Mouse (Mus musculus) limb, embryonic 13.5 days (tissue): ENCODE measurements around the gene Cacna2d4. TPM values are rescaled to one million over a fixed set of nuclear protein-coding genes. Genes with fewer than 3 reads are reported as not detected.
A peak's percentile ranks its signal among the peaks of the same experiment; 100 is the strongest.

Source experiments
- ATAC-seq: fragments of 200-750 bp; cut with Nextera tagmentation; 2 replicates; pipeline ENCODE4 v1.8.0; 2017; ENCODE audit warnings: low read depth, moderate number of reproducible peaks, moderate TSS enrichment; ENCODE audit not compliant: low FRiP score
- H3K27ac ChIP-seq: fragments of 300-500 bp; sonication (generic); 2 replicates; pipeline ENCODE4 v1.5.1; 2015; ENCODE audit warnings: inconsistent platforms, mild to moderate bottlenecking, moderate library complexity
- H3K27me3 ChIP-seq: fragments of 300-500 bp; sonication (generic); 2 replicates; pipeline ENCODE4 v1.6.1; 2015; ENCODE audit warnings: mild to moderate bottlenecking, inconsistent platforms
- H3K36me3 ChIP-seq: fragments of 300-500 bp; sonication (generic); 2 replicates; pipeline ENCODE4 v1.6.1; 2015; ENCODE audit warnings: inconsistent platforms, mild to moderate bottlenecking, moderate library complexity
- H3K4me1 ChIP-seq: fragments of 300-500 bp; sonication (generic); 2 replicates; pipeline ENCODE4 v1.6.1; 2015; ENCODE audit warnings: inconsistent platforms
- H3K4me2 ChIP-seq: fragments of 300-500 bp; sonication (generic); replicated peaks from 2 replicates; pipeline ENCODE4 v1.6.1; 2015; ENCODE audit warnings: inconsistent platforms, mild to moderate bottlenecking, moderate library complexity
- H3K4me3 ChIP-seq: fragments of 300-500 bp; sonication (generic); 2 replicates; pipeline ENCODE4 v1.5.1; 2015; ENCODE audit warnings: moderate library complexity, mild to moderate bottlenecking, inconsistent platforms
- H3K9ac ChIP-seq: fragments of 300-500 bp; sonication (generic); 2 replicates; pipeline ENCODE4 v1.6.1; 2015; ENCODE audit warnings: mild to moderate bottlenecking, inconsistent platforms
- H3K9me3 ChIP-seq: fragments of 300-500 bp; sonication (generic); 2 replicates; pipeline ENCODE4 v1.6.1; 2016; ENCODE audit warnings: inconsistent platforms
- WGBS: fragments of 180-500 bp; shearing (Covaris S2); methylation state at CpG from one replicate; pipeline ENCODE4 v1.1.7; 2015; 5-methylcytosine and 5-hydroxymethylcytosine counted together
- polyA plus RNA-seq: library from polyadenylated mRNA; unstranded; fragments of >200 nt; fragmentation: Nextera tagmentation; extraction: Ambion mirVana; gene quantifications from 2 replicates; pipeline ENCODE4 v1.2.1, GENCODE M21; 2015

The Cacna2d4 gene
- polyA plus RNA-seq, 1 experiment from 2014 or later = not detected

DNA sequence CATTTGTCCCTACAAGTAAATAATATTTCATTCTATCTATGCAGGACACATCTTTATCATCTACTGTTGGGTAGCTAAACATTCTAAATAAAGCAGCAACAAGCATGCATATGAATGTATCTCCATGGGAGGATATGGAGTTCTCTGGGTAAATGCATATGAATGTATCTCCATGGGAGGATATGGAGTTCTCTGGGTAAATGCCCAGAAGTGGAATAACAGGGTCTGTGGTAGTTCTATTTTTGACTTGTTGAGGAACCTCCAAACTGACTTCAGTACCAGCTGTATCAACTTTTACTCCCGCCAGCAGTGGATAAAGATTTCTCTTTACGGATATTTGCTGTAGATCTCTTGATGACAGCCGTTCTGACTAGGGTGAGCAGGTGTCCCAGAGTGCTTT, 12.3 kb downstream of the Cacna2d4 start:
- Histone ChIP-seq H3K4me3 (no peak overlapping the region), H3K9me3 (peaks cover 6% of the 10 kb centered on the region), H3K27ac (no peak overlapping the region), H3K36me3 (no peaks in the 10 kb centered on the region), H3K9ac (no peak overlapping the region), H3K4me2 (no peak overlapping the region), H3K27me3 (no peaks in the 10 kb centered on the region), H3K4me1 (no peaks in the 10 kb centered on the region)
- no peak for ATAC-seq
- WGBS = 78% methylated on average over 3 of the region's 3 CpGs

DNA sequence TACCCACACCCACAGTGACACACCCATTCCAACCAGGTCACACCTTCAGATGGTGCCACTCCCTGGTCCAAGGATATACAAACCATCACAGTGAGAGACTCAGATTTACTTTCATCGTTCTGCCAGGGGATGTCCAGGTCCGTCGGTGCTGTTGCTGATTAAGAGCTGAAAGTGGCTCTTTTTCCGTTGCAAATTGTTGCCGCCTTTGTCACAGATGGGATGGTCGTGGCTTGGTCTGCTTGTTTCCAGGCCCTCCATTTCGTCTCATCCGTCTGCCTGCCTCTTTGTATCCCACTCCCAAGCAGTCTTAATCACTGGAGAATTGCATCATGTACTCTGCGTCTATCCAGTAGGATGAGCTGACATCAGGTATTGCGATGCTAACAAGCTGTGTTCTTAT, 13.4 kb downstream of the Cacna2d4 start:
- 86% methylated on average over 10 of the region's 10 CpGs for WGBS
- Histone ChIP-seq H3K27me3 (no peaks in the 10 kb centered on the region), H3K4me3 (no peak overlapping the region), H3K9me3 (peaks cover 6% of the 10 kb centered on the region), H3K4me1 (no peaks in the 10 kb centered on the region), H3K27ac (no peak overlapping the region), H3K4me2 (no peak overlapping the region), H3K36me3 (no peaks in the 10 kb centered on the region), H3K9ac (no peak overlapping the region)
- ATAC-seq = no peak

DNA sequence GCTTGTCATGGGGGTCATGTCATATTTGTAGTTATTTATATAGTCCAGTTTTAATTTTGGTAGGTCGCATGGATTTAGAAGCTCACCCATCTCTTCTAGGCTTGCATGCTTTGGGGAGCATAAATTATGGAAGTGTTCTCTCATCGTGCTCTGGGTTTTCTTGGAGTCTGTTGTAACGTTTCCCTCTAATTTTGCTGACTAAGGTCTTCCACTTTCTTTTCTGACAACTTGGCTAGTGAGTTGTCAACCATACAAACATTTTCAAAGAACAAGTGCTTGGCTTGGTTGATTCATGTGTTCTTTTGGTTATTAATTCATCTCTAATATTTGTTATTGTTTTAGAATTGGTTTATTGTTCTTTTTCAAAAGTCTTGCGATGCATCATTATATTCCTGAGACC, 15.4 kb downstream of the Cacna2d4 start:
- H3K27ac ChIP-seq = no peak overlapping the region
- H3K27me3 ChIP-seq = no peaks in the 10 kb centered on the region
- no peak overlapping the region for H3K4me2 ChIP-seq
- peaks cover 2% of the 10 kb centered on the region; the same call in 1 of the 2 replicates for H3K9me3 ChIP-seq
- whole genome bisulfite sequencing = 78% methylated on average over 4 of the region's 4 CpGs
- no peak for ATAC-seq
- no peaks in the 10 kb centered on the region for H3K4me1 ChIP-seq
- no peaks in the 10 kb centered on the region for H3K36me3 ChIP-seq
- H3K4me3 ChIP-seq = no peak overlapping the region
- no peak overlapping the region for H3K9ac ChIP-seq

DNA sequence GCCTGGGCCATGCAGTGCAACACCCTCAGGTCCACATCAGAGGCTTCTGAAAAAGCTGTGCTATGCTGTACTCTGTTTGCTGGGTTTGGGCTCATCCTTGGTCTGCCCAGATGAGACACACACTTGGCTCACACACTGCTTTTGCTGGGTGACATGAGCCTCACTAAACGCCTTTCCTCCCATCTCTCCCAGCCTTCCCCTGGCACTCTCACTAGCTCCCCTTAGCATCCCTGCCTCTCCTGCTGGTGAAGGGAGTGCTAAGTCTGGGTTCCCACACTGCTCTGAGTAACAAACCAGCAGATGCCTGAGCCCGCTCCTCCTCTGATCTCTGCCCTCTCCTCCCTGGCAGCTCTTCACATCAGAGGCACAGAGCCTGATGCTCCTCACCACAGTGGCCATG, 40.4 kb downstream of the Cacna2d4 start:
- Histone ChIP-seq H3K9ac (no peak overlapping the region), H3K4me1 (no peaks in the 10 kb centered on the region), H3K27me3 (no peaks in the 10 kb centered on the region), H3K27ac (no peak overlapping the region), H3K4me2 (no peak overlapping the region), H3K4me3 (no peak overlapping the region), H3K9me3 (no peaks in the 10 kb centered on the region), H3K36me3 (no peaks in the 10 kb centered on the region)
- WGBS = 77% methylated on average over 2 of the region's 2 CpGs
- ATAC-seq = no peak

DNA sequence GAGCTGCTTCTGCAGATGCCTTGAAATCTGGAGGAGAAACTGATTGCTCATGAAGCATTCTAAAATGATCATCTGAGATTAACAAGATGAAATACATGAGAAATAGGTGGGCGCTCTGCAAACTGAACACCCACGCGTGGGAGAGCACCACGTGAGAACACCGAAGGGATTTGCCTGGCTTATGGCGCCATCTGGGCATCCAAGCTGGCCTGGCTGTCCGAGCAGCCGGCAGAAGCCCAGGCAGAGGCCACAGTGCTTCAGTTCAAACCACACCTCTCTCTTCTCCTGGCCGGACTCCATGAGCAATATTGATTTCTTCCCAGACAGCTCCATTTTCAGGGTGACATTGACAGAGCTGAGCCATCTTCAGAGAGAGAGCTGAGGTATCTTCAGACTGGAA, 44.4 kb downstream of the Cacna2d4 start:
- Histone ChIP-seq H3K27ac (no peak overlapping the region), H3K9ac (no peak overlapping the region), H3K4me1 (no peaks in the 10 kb centered on the region), H3K36me3 (no peaks in the 10 kb centered on the region), H3K27me3 (no peaks in the 10 kb centered on the region), H3K9me3 (peaks cover 9% of the 10 kb centered on the region; the same call in 1 of the 2 replicates), H3K4me3 (no peak overlapping the region), H3K4me2 (no peak overlapping the region)
- 78% methylated on average over 9 of the region's 9 CpGs for WGBS
- ATAC-seq = no peak

DNA sequence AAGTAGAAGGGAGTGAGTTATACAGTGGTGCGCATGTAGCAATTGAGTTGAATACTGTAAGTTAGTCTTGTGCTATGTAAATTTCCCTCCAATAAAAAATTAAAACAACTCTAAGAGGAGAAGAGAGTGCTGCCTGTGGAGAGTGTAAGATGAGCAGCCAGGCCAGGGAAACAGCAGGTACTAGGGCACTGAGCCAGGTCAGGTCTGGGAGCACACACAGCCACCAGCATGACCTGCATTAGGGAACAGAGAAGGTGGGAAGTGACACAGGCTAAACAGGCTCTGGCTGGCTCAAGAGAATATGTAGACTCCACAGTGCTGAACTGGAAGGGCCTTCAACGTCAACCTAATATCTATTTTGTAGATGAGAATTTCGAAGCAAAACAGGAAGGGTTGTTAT, 65.0 kb downstream of the Cacna2d4 start:
- no peak overlapping the region for H3K9ac ChIP-seq
- WGBS = 93% methylated on average over 3 of the region's 3 CpGs
- H3K27ac ChIP-seq = no peak overlapping the region
- H3K9me3 ChIP-seq = no peaks in the 10 kb centered on the region
- no peak for ATAC-seq
- H3K27me3 ChIP-seq = no peaks in the 10 kb centered on the region; the same call in 1 of the 2 replicates
- no peaks in the 10 kb centered on the region for H3K4me1 ChIP-seq
- no peak overlapping the region for H3K4me3 ChIP-seq
- H3K36me3 ChIP-seq = no peaks in the 10 kb centered on the region
- no peak overlapping the region for H3K4me2 ChIP-seq

DNA sequence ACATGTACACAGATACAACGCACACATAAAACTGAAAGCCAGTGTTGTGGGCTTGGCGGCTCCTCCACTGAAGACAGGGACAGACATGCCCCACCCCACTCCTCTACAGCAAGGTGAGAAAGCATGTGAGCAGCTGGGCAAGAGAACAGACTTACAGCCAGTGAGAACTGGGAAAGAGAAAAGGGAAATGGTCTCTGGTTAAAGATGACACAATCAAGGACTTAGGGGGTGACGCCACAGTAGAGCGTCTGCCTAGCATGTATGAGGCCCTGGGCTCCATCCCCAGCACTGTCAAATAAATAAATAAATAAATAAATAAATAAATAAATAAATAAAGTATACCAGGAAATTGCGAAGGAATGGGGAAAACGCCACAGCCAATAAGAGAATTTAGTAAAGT, 67.0 kb downstream of the Cacna2d4 start:
- ATAC-seq = no peak
- WGBS = 90% methylated on average over 6 of the region's 6 CpGs
- no peak overlapping the region for H3K9ac ChIP-seq

DNA sequence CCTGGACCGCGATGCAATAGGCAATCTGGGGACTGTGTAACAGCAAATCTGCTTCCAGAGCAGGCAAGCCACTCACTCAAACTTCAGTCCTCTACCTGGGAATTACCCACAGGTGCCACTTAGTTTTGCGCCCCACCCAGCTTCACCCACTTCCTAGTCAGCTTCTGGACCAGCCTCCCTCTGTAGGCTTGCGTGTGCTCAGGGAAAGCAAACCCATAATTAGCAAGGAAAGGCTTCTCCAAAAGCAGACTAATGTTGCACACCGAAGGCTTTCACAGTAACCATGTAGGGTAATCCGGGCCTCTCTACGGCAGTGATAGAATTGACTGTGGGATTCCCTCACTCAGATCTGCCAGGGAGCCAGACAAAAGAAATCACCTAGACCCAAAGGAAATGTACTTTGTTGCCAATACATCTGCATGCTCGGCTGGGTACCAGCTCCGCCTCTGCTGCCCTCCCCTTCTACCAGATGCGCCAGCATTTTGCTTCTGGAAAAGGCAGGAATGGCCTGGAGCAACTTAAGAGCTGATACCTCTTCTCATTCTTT, 71.6 kb downstream of the Cacna2d4 start:
- peaks cover 2% of the 10 kb centered on the region; the same call in 1 of the 2 replicates for H3K4me1 ChIP-seq
- H3K36me3 ChIP-seq = no peaks in the 10 kb centered on the region
- no peaks in the 10 kb centered on the region; the same call in 1 of the 2 replicates for H3K27me3 ChIP-seq
- no peaks in the 10 kb centered on the region for H3K9me3 ChIP-seq
- H3K9ac ChIP-seq = no peak overlapping the region
- WGBS = 62% methylated on average over 10 of the region's 10 CpGs
- H3K4me2 ChIP-seq = no peak overlapping the region
- ATAC-seq = no peak
- no peak overlapping the region for H3K4me3 ChIP-seq
- no peak overlapping the region for H3K27ac ChIP-seq

More for the DNA sequence above, 67.0 kb downstream of the Cacna2d4 start:
- Histone ChIP-seq H3K4me1 (no peaks in the 10 kb centered on the region), H3K4me3 (no peak overlapping the region), H3K9me3 (no peaks in the 10 kb centered on the region), H3K4me2 (no peak overlapping the region), H3K27me3 (no peaks in the 10 kb centered on the region; the same call in 1 of the 2 replicates), H3K36me3 (no peaks in the 10 kb centered on the region), H3K27ac (no peak overlapping the region)

DNA sequence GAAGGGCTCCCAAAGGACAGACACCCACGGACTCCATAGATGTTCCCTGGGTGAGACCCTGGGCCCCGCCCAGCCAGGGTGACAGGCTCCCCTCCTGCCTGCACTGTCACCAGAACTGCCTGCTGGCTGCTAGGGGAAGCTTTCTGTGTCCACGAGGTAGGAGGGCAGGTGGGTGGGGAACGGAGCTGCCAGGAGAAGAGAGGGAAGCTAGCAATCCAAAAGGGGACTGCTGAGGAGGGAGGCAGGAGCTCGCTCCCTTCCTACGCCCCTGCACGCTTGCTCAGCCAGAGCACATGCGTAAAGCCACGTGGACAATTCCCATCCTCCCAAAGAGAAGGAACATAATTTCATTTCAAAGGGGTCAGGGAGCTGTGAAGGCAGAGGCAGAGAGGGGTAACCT, 73.8 kb downstream of the Cacna2d4 start:
- H3K27ac ChIP-seq = no peak overlapping the region
- H3K27me3 ChIP-seq = no peaks in the 10 kb centered on the region; the same call in 1 of the 2 replicates
- H3K36me3 ChIP-seq = no peaks in the 10 kb centered on the region
- H3K4me1 ChIP-seq = peaks cover 11% of the 10 kb centered on the region; the same call in 1 of the 2 replicates
- no peak overlapping the region for H3K4me3 ChIP-seq
- H3K4me2 ChIP-seq = no peak overlapping the region
- H3K9ac ChIP-seq = no peak overlapping the region
- WGBS = 53% methylated on average over 9 of the region's 9 CpGs
- ATAC-seq = no peak
- no peaks in the 10 kb centered on the region for H3K9me3 ChIP-seq

DNA sequence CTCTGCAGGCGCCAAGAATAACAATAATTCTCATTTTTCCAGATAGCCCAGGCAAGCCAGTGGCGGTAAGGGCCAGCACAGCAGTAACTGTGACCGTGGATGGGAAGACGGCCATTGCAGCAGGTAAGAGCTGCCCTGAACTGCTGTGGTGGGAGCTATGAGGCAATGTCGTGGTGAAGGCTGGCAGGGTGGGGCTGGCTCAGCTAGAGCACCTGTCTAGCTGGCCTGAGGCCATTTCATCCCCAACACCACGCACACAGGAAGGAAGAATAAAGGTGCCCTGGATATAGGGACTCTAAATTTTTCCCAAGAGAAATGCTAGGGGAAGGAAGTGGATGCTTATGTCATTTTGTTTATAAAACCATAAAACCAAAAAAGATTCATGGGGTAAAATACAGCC, 76.1 kb downstream of the Cacna2d4 start:
- no peak overlapping the region for H3K27ac ChIP-seq
- peaks cover 11% of the 10 kb centered on the region; the same call in 1 of the 2 replicates for H3K4me1 ChIP-seq
- no peak overlapping the region for H3K9ac ChIP-seq
- no peaks in the 10 kb centered on the region for H3K9me3 ChIP-seq
- no peak for ATAC-seq
- no peaks in the 10 kb centered on the region for H3K27me3 ChIP-seq
- 75% methylated on average over 6 of the region's 6 CpGs for WGBS
- H3K36me3 ChIP-seq = no peaks in the 10 kb centered on the region
- no peak overlapping the region for H3K4me2 ChIP-seq
- no peak overlapping the region for H3K4me3 ChIP-seq

DNA sequence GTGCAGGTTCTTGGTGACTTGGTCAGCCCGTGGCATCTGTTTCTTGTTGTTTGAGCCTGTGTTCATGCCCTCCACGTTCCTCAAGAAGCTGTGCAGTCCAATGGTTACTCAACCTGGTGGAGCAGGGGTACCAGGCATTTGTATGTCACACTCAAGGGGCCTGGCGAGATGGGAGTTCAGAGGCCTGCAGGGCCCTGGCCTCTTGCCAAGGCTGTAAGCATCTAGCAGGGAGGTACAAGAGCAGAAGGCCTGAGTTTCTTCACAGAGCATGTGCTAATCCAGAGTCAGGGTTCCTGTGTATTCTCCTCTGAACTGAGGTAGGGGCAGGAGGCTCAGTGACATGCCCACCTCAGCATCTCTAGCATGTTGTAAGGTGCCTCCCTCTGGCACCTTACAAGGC, 76.8 kb downstream of the Cacna2d4 start:
- no peaks in the 10 kb centered on the region for H3K27me3 ChIP-seq
- no peaks in the 10 kb centered on the region for H3K36me3 ChIP-seq
- 56% methylated on average over 3 of the region's 3 CpGs for WGBS
- no peak overlapping the region for H3K27ac ChIP-seq
- H3K4me2 ChIP-seq = no peak overlapping the region
- H3K4me3 ChIP-seq = no peak overlapping the region
- no peak overlapping the region for H3K9ac ChIP-seq
- H3K9me3 ChIP-seq = no peaks in the 10 kb centered on the region
- no peak for ATAC-seq
- peaks cover 11% of the 10 kb centered on the region; the same call in 1 of the 2 replicates for H3K4me1 ChIP-seq

DNA sequence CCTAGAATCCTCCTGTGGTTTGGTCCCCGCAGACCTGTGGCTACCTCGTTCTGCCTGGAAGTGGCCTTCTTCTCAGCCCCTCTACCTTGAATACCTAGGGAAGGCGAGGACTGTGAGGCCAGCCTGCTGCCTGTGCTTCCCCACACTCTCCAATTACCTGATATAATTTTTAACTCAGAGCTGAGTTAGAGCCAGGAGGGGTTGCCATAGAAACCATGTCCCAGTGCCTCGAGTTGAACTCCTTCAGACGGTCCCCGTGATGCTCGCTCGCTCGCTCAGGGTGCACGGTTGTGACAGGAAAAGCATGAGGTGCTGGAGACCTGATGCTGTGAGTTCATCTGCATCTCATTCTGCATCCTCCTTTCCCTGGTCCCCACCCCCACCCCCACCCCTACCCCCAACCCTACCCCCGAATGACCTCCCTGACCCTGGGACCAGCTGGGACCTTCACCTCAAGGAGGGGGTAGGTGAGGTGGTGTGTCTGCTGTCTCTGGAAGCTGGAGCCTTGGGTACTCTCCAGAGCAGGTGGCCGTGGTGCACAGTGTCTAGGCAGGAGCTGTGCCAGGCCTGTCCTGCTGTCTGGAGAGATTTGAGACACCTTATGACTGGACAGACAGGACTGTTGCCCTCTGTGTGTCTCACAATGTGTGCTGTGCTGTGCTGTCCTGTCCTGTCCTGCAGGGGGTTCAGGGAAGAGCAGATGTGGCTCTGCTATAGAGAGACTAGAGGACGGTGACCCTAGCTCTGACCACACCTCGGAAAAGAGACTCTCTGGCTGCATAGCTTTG, 77.5 kb downstream of the Cacna2d4 start:
- H3K9ac ChIP-seq = no peak overlapping the region
- no peak overlapping the region for H3K4me3 ChIP-seq
- no peaks in the 10 kb centered on the region for H3K9me3 ChIP-seq
- no peak overlapping the region for H3K4me2 ChIP-seq
- WGBS = 45% methylated on average over 13 of the region's 14 CpGs
- H3K27ac ChIP-seq = no peak overlapping the region
- H3K36me3 ChIP-seq = no peaks in the 10 kb centered on the region
- peaks cover 11% of the 10 kb centered on the region; the same call in 1 of the 2 replicates for H3K4me1 ChIP-seq
- no peaks in the 10 kb centered on the region for H3K27me3 ChIP-seq
- ATAC-seq = 0 out of 2 replicates have a peak, but pooled peaks have one; percentile 20
